Mouse (Mus musculus): Measurements from ENCODE around the gene Abcc8.

- TF ChIP-seq CTCF (IDR thresholded peaks at IDR 0.05; ENCODE audit: borderline replicate concordance, control insufficient read depth, extremely low read depth, insufficient read depth, low read length, poor library complexity) (no peak), POLR2A (IDR thresholded peaks at IDR 0.05; ENCODE audit: control insufficient read depth, extremely low read depth, insufficient read depth, low read length, poor library complexity) (no peak)
These were observed 49.1 kb downstream of the Abcc8 start for GRCm38 (mm10) chr7:46130723-46131122.

Measured in thymus, adult 2 months (tissue).